Mouse (Mus musculus) bone marrow, adult 2 months (tissue): ENCODE measurements around the gene Dpp10. TPM values are rescaled to one million over a fixed set of nuclear protein-coding genes. Genes with fewer than 3 reads are reported as not detected.

ENCODE experiments used
- H3K27ac ChIP-seq: fragments of 200-500 bp; 2 replicates; pipeline ENCODE4 v1.5.1; 2012; ENCODE audit warnings: low read depth, mild to moderate bottlenecking, control low read depth, inconsistent platforms, low read length; ENCODE audit not compliant: control insufficient read depth, poor library complexity, insufficient read depth
- H3K4me1 ChIP-seq: fragments of 200-500 bp; 2 replicates; pipeline ENCODE4 v1.6.1; 2011; ENCODE audit warnings: low read length; ENCODE audit not compliant: control insufficient read depth, insufficient read depth
- H3K4me3 ChIP-seq: fragments of 200-500 bp; replicated peaks from 2 replicates; pipeline ENCODE3; 2011; ENCODE audit warnings: mild to moderate bottlenecking, low read depth, low read length, control low read depth; ENCODE audit not compliant: control insufficient read depth
- CTCF ChIP-seq: fragments of 200-500 bp; IDR thresholded peaks from 2 replicates; pipeline ENCODE4 v1.5.1; 2011; ENCODE audit warnings: low read length, control low read depth; ENCODE audit not compliant: control insufficient read depth, insufficient read depth
- POLR2A ChIP-seq: fragments of 200-500 bp; IDR thresholded peaks from 2 replicates; pipeline ENCODE4 v1.6.1; 2011; ENCODE audit warnings: low read depth, mild to moderate bottlenecking, control low read depth, low read length, borderline replicate concordance; ENCODE audit not compliant: control insufficient read depth
- WGBS: fragments of 180-500 bp; shearing (Covaris S2); methylation state at CpG from one replicate; pipeline ENCODE4 v1.1.7; 2018; 5-methylcytosine and 5-hydroxymethylcytosine counted together
- polyA plus RNA-seq: library from polyadenylated mRNA; stranded (reverse); fragments of >200 nt; gene quantifications from 2 replicates; pipeline ENCODE4 v1.2.4, GENCODE M21; 2011; ENCODE audit warnings: low replicate concordance; ENCODE audit not compliant: missing spikeins, insufficient read depth, insufficient read length

The Dpp10 gene
- polyA plus RNA-seq, 1 experiment: 0.57 TPM

DNA sequence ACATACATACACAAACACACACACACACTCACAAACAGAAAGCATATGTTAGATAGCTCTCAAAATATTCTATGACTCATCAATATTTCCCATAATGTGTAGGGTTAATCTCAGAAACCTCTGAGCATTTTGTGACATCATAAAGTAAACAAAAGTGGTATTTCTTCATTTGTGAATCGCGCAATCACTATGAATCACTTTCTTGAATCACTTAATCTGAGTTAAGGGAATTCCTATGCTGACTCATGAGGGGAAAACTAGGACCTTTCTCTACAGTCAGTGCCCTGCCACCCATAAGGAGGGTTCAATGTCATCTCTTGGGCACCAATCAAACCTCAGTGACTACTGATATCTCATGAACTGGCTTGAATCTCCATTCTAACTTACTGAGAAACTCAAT, 465.2 kb downstream of the Dpp10 start:
- Histone ChIP-seq H3K4me1 (no peaks in the 10 kb centered on the region), H3K27ac (no peak overlapping the region), H3K4me3 (no peak overlapping the region)
- WGBS: 85% methylated on average over 2 of the region's 2 CpGs
- TF ChIP-seq CTCF (no peak), POLR2A (no peak)

- Histone ChIP-seq H3K4me1 (no peaks in the 10 kb centered on the region), H3K27ac (no peak overlapping the region), H3K4me3 (no peak overlapping the region)
- 70% methylated on average over 1 of the region's 1 CpGs for WGBS
- no peak for TF ChIP-seq CTCF
- TF ChIP-seq POLR2A: no peak
These were observed 471.6 kb downstream of the Dpp10 start for GRCm38 (mm10) chr1:123573713-123574112.

GRCm38 (mm10) chr1:123542496-123542895, 502.9 kb downstream of the Dpp10 start:
- TF ChIP-seq CTCF (no peak), POLR2A (no peak)
- no peak overlapping the region for H3K27ac ChIP-seq
- H3K4me1 ChIP-seq: no peaks in the 10 kb centered on the region
- 78% methylated on average over 1 of the region's 1 CpGs for WGBS
- no peak overlapping the region for H3K4me3 ChIP-seq

GRCm38 (mm10) chr1:123467729-123468128, 577.6 kb downstream of the Dpp10 start:
- no peak overlapping the region for H3K4me3 ChIP-seq
- WGBS: 55% methylated on average over 1 of the region's 1 CpGs
- H3K27ac ChIP-seq: no peak overlapping the region
- no peak for TF ChIP-seq CTCF
- TF ChIP-seq POLR2A: no peak
- no peaks in the 10 kb centered on the region for H3K4me1 ChIP-seq

GRCm38 (mm10) chr1:123414163-123414562, 631.2 kb downstream of the Dpp10 start:
- WGBS: 83% methylated on average over 1 of the region's 1 CpGs
- H3K4me1 ChIP-seq: no peaks in the 10 kb centered on the region
- no peak overlapping the region for H3K4me3 ChIP-seq
- TF ChIP-seq POLR2A: no peak
- no peak for TF ChIP-seq CTCF
- H3K27ac ChIP-seq: no peak overlapping the region

GRCm38 (mm10) chr1:123351300-123351699, 694.1 kb downstream of the Dpp10 start:
- Histone ChIP-seq H3K4me1 (no peaks in the 10 kb centered on the region), H3K4me3 (no peak overlapping the region), H3K27ac (no peak overlapping the region)
- 75% methylated on average over 2 of the region's 2 CpGs for WGBS
- TF ChIP-seq CTCF: no peak
- TF ChIP-seq POLR2A: no peak

DNA sequence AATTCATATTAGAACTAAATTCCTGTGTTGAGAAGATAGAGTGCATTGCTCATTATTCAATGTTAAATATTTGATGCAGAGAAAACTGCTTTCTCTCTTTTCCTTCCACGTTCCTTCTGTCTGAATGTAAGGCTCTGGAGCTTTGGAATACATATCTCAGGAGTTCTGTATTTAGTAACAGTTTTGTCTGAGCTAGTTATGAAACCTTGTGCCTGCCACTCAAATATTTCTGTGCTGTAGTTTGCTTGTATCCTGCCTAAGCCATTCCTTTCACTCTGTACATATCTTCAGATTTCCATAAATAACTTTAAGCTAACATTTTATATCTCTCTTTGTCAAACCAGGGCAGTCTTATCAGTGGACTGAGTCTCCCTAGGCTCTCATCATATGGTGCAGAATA, 707.5 kb downstream of the Dpp10 start:
- 50% methylated on average over 1 of the region's 1 CpGs for WGBS
- TF ChIP-seq POLR2A: no peak
- Histone ChIP-seq H3K4me1 (no peaks in the 10 kb centered on the region), H3K4me3 (no peak overlapping the region), H3K27ac (no peak overlapping the region)

DNA sequence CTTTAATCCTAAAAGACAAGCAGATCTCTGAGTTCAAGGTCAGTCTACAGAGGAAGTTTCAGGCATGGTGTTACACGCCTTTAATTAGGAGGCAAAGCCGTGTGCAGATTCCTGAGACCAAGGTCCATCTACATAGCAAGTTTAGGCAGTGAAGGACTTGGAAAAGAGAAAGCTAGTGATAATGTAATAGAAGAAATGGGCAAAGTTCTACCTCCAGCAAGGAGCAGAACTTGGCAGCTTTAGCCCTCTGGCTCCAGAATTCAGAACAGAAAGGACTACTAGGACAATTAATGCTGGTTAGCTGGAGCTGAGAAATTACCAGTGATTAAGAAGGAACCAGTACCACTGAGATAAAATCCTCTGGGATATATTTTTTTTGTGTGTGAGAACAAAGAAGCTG, 728.5 kb downstream of the Dpp10 start:
- no peaks in the 10 kb centered on the region for H3K4me1 ChIP-seq
- TF ChIP-seq CTCF: no peak
- no peak for TF ChIP-seq POLR2A
- no peak overlapping the region for H3K4me3 ChIP-seq
- no peak overlapping the region for H3K27ac ChIP-seq
- 82% methylated on average over 2 of the region's 2 CpGs for WGBS
